Mouse (Mus musculus): ENCODE measurements around the gene Qrfpr. TPM values are rescaled to one million over a fixed set of nuclear protein-coding genes. Genes with fewer than 3 reads are reported as not detected.
A peak's percentile ranks its signal among the peaks of the same experiment; 100 is the strongest.

The Qrfpr gene
- total and polyA plus RNA-seq, 2 experiments from 2014 or later = 0.38 to 2.7 TPM

GRCm38 (mm10) chr3:36189243-36189642 lies 32.9 kb downstream of the Qrfpr start:
- H3K9ac ChIP-seq = no peak overlapping the region
- no peak overlapping the region for H3K4me2 ChIP-seq (ENCODE audit: low read depth)
- no peak overlapping the region for H3K4me3 ChIP-seq (ENCODE audit: low read depth, low read length)
- ATAC-seq (no peak), DNase-seq (no peak)
- no peak for TF ChIP-seq CTCF (IDR thresholded peaks at IDR 0.05; ENCODE audit: low read depth)
- no peak overlapping the region for H3K27ac ChIP-seq (ENCODE audit: low read depth, low read length)
- H3K9me3 ChIP-seq (ENCODE audit: low read length) = no peaks in the 10 kb centered on the region
- H3K36me3 ChIP-seq (ENCODE audit: insufficient read depth) = no peaks in the 10 kb centered on the region
- WGBS = 93% methylated on average over 8 of the region's 8 CpGs
- H3K4me1 ChIP-seq (ENCODE audit: insufficient read depth) = no peaks in the 10 kb centered on the region
- no peaks in the 10 kb centered on the region for H3K27me3 ChIP-seq (ENCODE audit: insufficient read depth, low read length)

GRCm38 (mm10) chr3:36186510-36186909 lies 35.6 kb downstream of the Qrfpr start:
- TF ChIP-seq CTCF (IDR thresholded peaks at IDR 0.05; ENCODE audit: low read depth) = no peak

GRCm38 (mm10) chr3:36181519-36181918 lies 40.6 kb downstream of the Qrfpr start:
- no peak overlapping the region for H3K27ac ChIP-seq (ENCODE audit: low read depth, low read length)
- WGBS = 8% methylated on average over 4 of the region's 4 CpGs
- DNase-seq = peak; percentile 69
- peak; percentile 72 for TF ChIP-seq CTCF (IDR thresholded peaks at IDR 0.05; ENCODE audit: low read depth)
- no peak overlapping the region for H3K9ac ChIP-seq
- H3K9me3 ChIP-seq (ENCODE audit: low read length) = no peaks in the 10 kb centered on the region
- H3K4me2 ChIP-seq (ENCODE audit: low read depth) = no peak overlapping the region
- no peak overlapping the region for H3K4me3 ChIP-seq (ENCODE audit: low read depth, low read length)
- H3K36me3 ChIP-seq (ENCODE audit: insufficient read depth) = no peaks in the 10 kb centered on the region
- no peaks in the 10 kb centered on the region for H3K27me3 ChIP-seq (ENCODE audit: insufficient read depth, low read length)
- peak; percentile 66; the same call in 1 of the 2 replicates for ATAC-seq
- no peaks in the 10 kb centered on the region for H3K4me1 ChIP-seq (ENCODE audit: insufficient read depth)

More at GRCm38 (mm10) chr3:36186510-36186909, 35.6 kb downstream of the Qrfpr start:
- 89% methylated on average over 4 of the region's 4 CpGs for WGBS
- Histone ChIP-seq H3K9ac (no peak overlapping the region), H3K4me1 (ENCODE audit: insufficient read depth) (no peaks in the 10 kb centered on the region), H3K27ac (ENCODE audit: low read depth, low read length) (no peak overlapping the region), H3K4me3 (ENCODE audit: low read depth, low read length) (no peak overlapping the region), H3K9me3 (ENCODE audit: low read length) (no peaks in the 10 kb centered on the region), H3K27me3 (ENCODE audit: insufficient read depth, low read length) (no peaks in the 10 kb centered on the region), H3K36me3 (ENCODE audit: insufficient read depth) (no peaks in the 10 kb centered on the region), H3K4me2 (ENCODE audit: low read depth) (no peak overlapping the region)
- no peak for ATAC-seq
- DNase-seq = no peak

- no peaks in the 10 kb centered on the region for H3K27me3 ChIP-seq (ENCODE audit: insufficient read depth, low read length)
- H3K4me3 ChIP-seq (ENCODE audit: low read depth, low read length) = no peak overlapping the region
- 93% methylated on average over 2 of the region's 2 CpGs for WGBS
Measured at GRCm38 (mm10) chr3:36173761-36174160, 48.4 kb downstream of the Qrfpr start.

GRCm38 (mm10) chr3:36171348-36171747 lies 50.8 kb downstream of the Qrfpr start:
- H3K4me1 ChIP-seq (ENCODE audit: insufficient read depth) = no peaks in the 10 kb centered on the region
- no peak overlapping the region for H3K4me3 ChIP-seq (ENCODE audit: low read depth, low read length)
- no peaks in the 10 kb centered on the region for H3K9me3 ChIP-seq (ENCODE audit: low read length)
- no peaks in the 10 kb centered on the region for H3K27me3 ChIP-seq (ENCODE audit: insufficient read depth, low read length)
- H3K4me2 ChIP-seq (ENCODE audit: low read depth) = no peak overlapping the region
- ATAC-seq (no peak), DNase-seq (no peak)
- no peak overlapping the region for H3K9ac ChIP-seq
- peaks cover 19% of the 10 kb centered on the region for H3K36me3 ChIP-seq (ENCODE audit: insufficient read depth)
- no peak for TF ChIP-seq CTCF (IDR thresholded peaks at IDR 0.05; ENCODE audit: low read depth)
- WGBS = 100% methylated on average over 1 of the region's 1 CpGs
- no peak overlapping the region for H3K27ac ChIP-seq (ENCODE audit: low read depth, low read length)

More at GRCm38 (mm10) chr3:36173761-36174160, 48.4 kb downstream of the Qrfpr start:
- DNase-seq (no peak), ATAC-seq (no peak)
- no peak overlapping the region for H3K27ac ChIP-seq (ENCODE audit: low read depth, low read length)
- H3K4me1 ChIP-seq (ENCODE audit: insufficient read depth) = no peaks in the 10 kb centered on the region
- no peak overlapping the region for H3K9ac ChIP-seq
- peaks cover 6% of the 10 kb centered on the region for H3K36me3 ChIP-seq (ENCODE audit: insufficient read depth)
- no peak overlapping the region for H3K4me2 ChIP-seq (ENCODE audit: low read depth)
- TF ChIP-seq CTCF (IDR thresholded peaks at IDR 0.05; ENCODE audit: low read depth) = no peak
- no peaks in the 10 kb centered on the region for H3K9me3 ChIP-seq (ENCODE audit: low read length)

GRCm38 (mm10) chr3:36170670-36171210 lies 51.4 kb downstream of the Qrfpr start:
- no peak overlapping the region for H3K9ac ChIP-seq
- H3K27ac ChIP-seq (ENCODE audit: low read depth, low read length) = no peak overlapping the region
- H3K27me3 ChIP-seq (ENCODE audit: insufficient read depth, low read length) = no peaks in the 10 kb centered on the region
- H3K4me1 ChIP-seq (ENCODE audit: insufficient read depth) = no peaks in the 10 kb centered on the region
- ATAC-seq = no peak
- peaks cover 23% of the 10 kb centered on the region for H3K36me3 ChIP-seq (ENCODE audit: insufficient read depth)
- no peak overlapping the region for H3K4me2 ChIP-seq (ENCODE audit: low read depth)
- DNase-seq = no peak
- no peak for TF ChIP-seq CTCF (IDR thresholded peaks at IDR 0.05; ENCODE audit: low read depth)
- no peak overlapping the region for H3K4me3 ChIP-seq (ENCODE audit: low read depth, low read length)
- 98% methylated on average over 1 of the region's 1 CpGs for WGBS
- no peaks in the 10 kb centered on the region for H3K9me3 ChIP-seq (ENCODE audit: low read length)

GRCm38 (mm10) chr3:36155268-36155667 lies 66.8 kb downstream of the Qrfpr start:
- peaks cover 18% of the 10 kb centered on the region for H3K4me1 ChIP-seq (ENCODE audit: insufficient read depth)
- no peak overlapping the region for H3K4me3 ChIP-seq (ENCODE audit: low read depth, low read length)
- TF ChIP-seq CTCF (IDR thresholded peaks at IDR 0.05; ENCODE audit: low read depth) = 0 out of 2 replicates have a peak, but pooled peaks have one; percentile 11
- DNase-seq = peak; percentile 6
- ATAC-seq = no peak
- H3K9me3 ChIP-seq (ENCODE audit: low read length) = no peaks in the 10 kb centered on the region
- H3K27me3 ChIP-seq (ENCODE audit: insufficient read depth, low read length) = no peaks in the 10 kb centered on the region
- no peak overlapping the region for H3K4me2 ChIP-seq (ENCODE audit: low read depth)
- no peak overlapping the region for H3K9ac ChIP-seq
- H3K36me3 ChIP-seq (ENCODE audit: insufficient read depth) = peaks cover 10% of the 10 kb centered on the region
- no peak overlapping the region for H3K27ac ChIP-seq (ENCODE audit: low read depth, low read length)
- 14% methylated on average over 5 of the region's 5 CpGs for WGBS

All from forebrain, postnatal 0 days (tissue).